Mouse (Mus musculus) kidney, postnatal 4 days (tissue): ENCODE measurements at regions not wholly inside any gene's neighbourhood (a gene's known extent, or its start where the extent isn't known, plus 50 kb on each side); places are given as distances from the start of the nearest gene placed in this dataset.

Experiments used
- DNase-seq, 2 experiments: peaks; one replicate each; pipeline ENCODE4 v3.0.0; 2021; ENCODE audit warnings: mixed read lengths in 2 of 2

DNA sequence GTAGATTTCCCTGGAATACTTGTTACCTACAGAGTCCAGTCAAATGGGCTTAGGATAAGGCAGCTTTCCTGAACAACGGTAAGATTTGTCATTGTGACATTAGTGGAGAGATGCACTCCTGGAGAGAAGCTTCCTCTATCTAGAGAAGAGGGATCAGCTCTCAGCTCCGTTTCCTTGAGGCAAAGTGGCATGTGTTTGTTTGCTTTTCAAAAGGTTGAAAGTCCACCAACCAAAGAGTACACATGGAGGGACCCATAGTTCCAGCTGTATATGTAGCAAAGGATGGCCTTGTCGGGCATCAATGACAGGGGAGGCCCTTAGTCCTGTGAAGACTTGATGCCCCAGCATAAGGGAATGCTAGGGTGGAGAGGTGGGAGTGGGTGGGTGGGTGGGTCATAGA is 87.9 kb upstream of the Rnd3 start:
- no peak for DNase-seq

DNA sequence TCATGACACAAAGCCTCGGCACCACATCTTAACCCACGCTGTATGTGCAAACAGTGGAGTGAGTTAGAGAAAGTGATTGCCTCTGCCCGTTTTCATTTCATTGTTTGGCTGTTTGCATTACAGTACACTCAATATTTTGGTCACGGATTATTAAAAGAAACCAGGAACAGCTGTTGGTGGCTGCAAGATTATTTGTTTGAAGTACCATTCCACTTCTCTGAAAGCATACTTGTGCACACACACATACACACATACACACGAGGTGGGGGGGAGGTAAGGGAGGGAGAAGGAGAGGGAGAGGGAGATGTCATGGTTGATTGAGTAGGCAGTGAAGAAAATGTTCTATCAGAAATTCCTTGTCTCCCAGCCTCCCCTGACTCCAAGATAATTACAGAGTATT is 85.5 kb upstream of the Rnd3 start:
- peak; percentile 3 to 11 for DNase-seq

DNA sequence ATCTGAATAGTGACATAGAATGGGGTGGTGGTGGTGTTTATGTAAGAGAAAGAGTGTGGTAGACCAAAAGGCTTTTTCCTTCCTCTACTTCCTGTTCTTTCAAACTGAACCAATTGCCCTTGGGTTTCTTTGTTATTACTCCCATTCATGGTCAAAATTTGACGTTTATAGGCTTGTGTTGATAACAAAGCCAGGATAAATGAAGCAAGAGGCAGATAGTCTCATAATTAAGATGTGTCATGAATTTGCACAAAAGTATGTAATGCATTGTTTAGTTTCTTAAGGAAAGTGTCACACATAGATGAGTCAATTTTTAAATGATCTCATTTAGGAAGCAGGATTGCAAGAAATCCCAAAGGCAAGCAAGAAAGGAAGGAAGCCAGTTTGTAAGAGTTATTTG is 73.9 kb upstream of the Rnd3 start:
- DNase-seq: no peak

DNA sequence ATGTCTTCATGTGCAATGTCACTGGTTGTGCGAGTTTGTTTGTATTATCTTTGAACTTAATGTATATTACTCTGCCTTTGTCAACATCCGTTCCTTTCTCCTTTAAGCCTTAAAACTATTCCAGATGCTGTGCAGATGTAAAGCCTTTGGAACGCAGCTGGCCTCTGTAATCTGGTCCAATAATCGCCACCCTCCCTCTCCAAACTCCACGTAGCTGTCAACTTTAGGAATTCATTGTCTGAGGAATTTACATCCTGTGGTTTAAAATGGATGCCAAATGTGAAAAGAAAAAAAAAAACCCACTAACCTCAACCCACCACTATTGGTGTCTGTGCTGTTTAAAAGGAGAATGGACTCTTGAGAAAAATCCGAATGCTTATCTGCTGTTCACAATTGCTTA is 70.8 kb upstream of the Rnd3 start:
- peak in 1 of 2 experiments; percentile 3 for DNase-seq

DNA sequence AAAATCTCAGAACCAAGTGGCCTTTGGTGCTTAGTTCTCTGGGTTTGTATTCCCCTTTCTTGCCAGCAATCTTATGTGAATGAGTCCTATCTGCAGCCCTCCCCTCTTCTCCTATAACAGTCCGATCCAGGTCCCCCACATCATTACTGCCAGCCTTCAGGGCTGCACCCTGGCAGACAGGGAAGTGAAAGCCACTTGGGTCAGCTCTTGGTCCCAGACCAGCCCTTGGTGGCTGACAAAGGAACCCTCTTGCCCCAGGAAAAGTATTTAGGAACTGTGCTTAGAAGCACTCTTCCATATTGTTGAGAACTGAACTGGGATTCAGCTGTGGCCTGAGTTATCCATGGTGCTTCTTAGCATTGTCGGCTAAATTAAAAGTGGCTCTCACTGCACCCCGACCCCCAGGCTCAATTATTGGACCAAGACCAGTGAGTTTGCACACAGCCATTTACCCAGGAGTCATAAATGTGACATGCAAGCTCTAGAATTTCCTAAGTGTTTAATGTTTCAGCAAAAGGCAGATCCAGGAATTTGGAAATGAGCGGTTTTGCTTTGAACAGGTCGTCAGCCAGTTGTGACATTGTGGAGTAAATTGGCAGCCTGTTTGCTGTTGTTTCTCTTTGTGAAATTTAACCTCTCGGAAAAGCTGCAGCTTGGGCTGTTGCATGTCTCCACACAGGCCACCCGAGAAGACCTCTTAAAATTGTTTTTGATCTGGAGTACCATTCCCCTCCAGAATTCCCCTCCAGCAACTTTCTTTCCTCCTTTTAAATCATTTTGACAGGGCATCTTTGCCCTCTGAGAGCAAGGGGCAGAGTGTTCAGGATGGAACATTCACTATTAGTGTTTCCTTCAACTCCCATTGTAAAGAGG is 58.5 kb upstream of the Rnd3 start:
- peak; percentile 5 to 12 for DNase-seq

DNA sequence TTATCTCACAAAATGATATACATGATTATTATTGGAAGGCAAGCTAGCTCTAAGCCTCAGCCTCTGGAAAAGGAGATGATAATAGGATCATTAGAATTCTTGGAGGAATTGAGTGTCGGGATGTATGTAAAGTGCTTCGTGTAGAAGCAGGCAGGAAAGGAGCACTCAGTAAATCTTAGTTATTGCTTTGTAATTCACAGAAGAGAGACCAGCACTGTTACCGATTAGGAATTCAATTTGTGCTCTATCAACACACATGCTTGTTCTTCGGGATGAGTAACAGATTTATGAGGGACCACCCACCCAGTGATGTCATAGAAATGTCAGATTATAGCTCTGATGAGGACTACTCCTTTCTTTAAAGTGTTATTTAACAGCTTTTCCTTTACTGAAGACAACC is 57.4 kb upstream of the Rnd3 start:
- DNase-seq: no peak
